Mouse (Mus musculus) layer of hippocampus, postnatal 14 days (tissue): ENCODE results near the gene Pla2g15. TPM values are rescaled to one million over a fixed set of nuclear protein-coding genes. Genes with fewer than 3 reads are reported as not detected.

Source experiments
- total RNA-seq, 2 experiments: library from RNA; stranded (reverse); gene quantifications; 2 replicates each; pipeline ENCODE4 v1.2.3; 2021

Gene Pla2g15
- total RNA-seq, 2 experiments from 2014 or later: 18.5 to 19.4 TPM

Other genes starting within 250 kb of the Pla2g15 start
- gene Pskh1, start 250.0 kb upstream of the Pla2g15 start, total RNA-seq: 1 to 10 TPM; 7.2 to 9.0 TPM
- gene Ctrl, start 216.5 kb upstream of the Pla2g15 start, total RNA-seq: 1 to 10 TPM; 1.2 to 1.3 TPM
- 10 to 100 TPM; 62.8 to 71.5 TPM for gene Psmb10, start 212.0 kb upstream of the Pla2g15 start, total RNA-seq
- gene Lcat, start 207.0 kb upstream of the Pla2g15 start, total RNA-seq: 10 to 100 TPM; 46.9 to 52.8 TPM
- 10 to 100 TPM; 28.1 to 35.8 TPM for gene Slc12a4, start 184.3 kb upstream of the Pla2g15 start, total RNA-seq
- not detected for gene Dpep3, start 171.0 kb upstream of the Pla2g15 start, total RNA-seq
- 10 to 100 TPM; 17.2 to 19.5 TPM for gene Dus2, start 159.1 kb upstream of the Pla2g15 start, total RNA-seq
- gene Dpep2nb, start 144.4 kb upstream of the Pla2g15 start, total RNA-seq: not detected
- gene Ddx28, start 138.5 kb upstream of the Pla2g15 start, total RNA-seq: 10 to 100 TPM; 11.1 to 12.6 TPM
- gene Nfatc3, start 91.6 kb upstream of the Pla2g15 start, total RNA-seq: 10 to 100 TPM in 1 of 2 experiments, 1 to 10 TPM in 1; 9.9 to 11.6 TPM
- gene Esrp2, start 13.4 kb upstream of the Pla2g15 start, total RNA-seq: not detected
- gene Slc7a6, start 18.5 kb downstream of the Pla2g15 start, total RNA-seq: 10 to 100 TPM; 25.7 to 26.3 TPM
- gene Slc7a6os, start 60.5 kb downstream of the Pla2g15 start, total RNA-seq: 10 to 100 TPM; 26.6 to 28.3 TPM
- 10 to 100 TPM; 32.1 to 34.3 TPM for gene Prmt7, start 60.5 kb downstream of the Pla2g15 start, total RNA-seq
- 100 to 1,000 TPM; 105 to 107 TPM for gene Smpd3, start 187.6 kb downstream of the Pla2g15 start, total RNA-seq